ENCODE assay signal across 27 mouse cellular contexts in genomic region chr7:131417605-131418004, GRCm38 (mm10).
"Had no signal": no experiment of that assay in that cellular context is flagged by ENCODE, and none has a peak within 500 bp of the region (broad histone marks: within the 10 kb centered on the region; RNA-seq: fewer than 3 reads in every experiment).

No protein-coding gene starts in this region.

- H3K27ac ChIP-seq: embryonic facial prominence, embryonic 10.5 days; embryonic facial prominence, embryonic 12.5 days; embryonic facial prominence, embryonic 13.5 days; embryonic facial prominence, embryonic 15.5 days; forebrain, embryonic 10.5 days; forebrain, embryonic 12.5 days; forebrain, embryonic 13.5 days; forebrain, embryonic 15.5 days; gastrocnemius, adult 2 months; heart, adult 2 months had no signal

- H3K27me3 ChIP-seq: embryonic facial prominence, embryonic 12.5 days; embryonic facial prominence, embryonic 13.5 days; embryonic facial prominence, embryonic 15.5 days; forebrain, embryonic 12.5 days; forebrain, embryonic 13.5 days; forebrain, embryonic 15.5 days had no signal

- H3K4me1 ChIP-seq: embryonic facial prominence, embryonic 10.5 days; embryonic facial prominence, embryonic 12.5 days; embryonic facial prominence, embryonic 13.5 days; embryonic facial prominence, embryonic 15.5 days; forebrain, embryonic 10.5 days; forebrain, embryonic 12.5 days; forebrain, embryonic 13.5 days; forebrain, embryonic 15.5 days had no signal

- DNase-seq: cerebellum, adult 8-10 months; cerebellum, adult 9-10 months; cerebellum, adult 9-11 months; cerebellum, postnatal 10 days; cerebellum, postnatal 14 days; cerebellum, postnatal 25 days; cerebellum, postnatal 36 days; embryo, embryonic 11 days; forebrain, postnatal 0 days; gastrocnemius, adult 2 months; gastrocnemius, postnatal 10 days; gastrocnemius, postnatal 14 days; gastrocnemius, postnatal 25 days; gastrocnemius, postnatal 36 days; heart, adult 18-20 months; heart, adult 2 months had no signal

- H3K9ac ChIP-seq: embryonic facial prominence, embryonic 12.5 days; embryonic facial prominence, embryonic 13.5 days; embryonic facial prominence, embryonic 15.5 days; forebrain, embryonic 12.5 days; forebrain, embryonic 13.5 days; forebrain, embryonic 15.5 days; forebrain, postnatal 0 days had no signal

- ATAC-seq: forebrain, embryonic 13.5 days; forebrain, embryonic 14.5 days; forebrain, embryonic 15.5 days; forebrain, embryonic 16.5 days; forebrain, postnatal 0 days had no signal

- H3K9me3 ChIP-seq: embryonic facial prominence, embryonic 10.5 days; embryonic facial prominence, embryonic 12.5 days; embryonic facial prominence, embryonic 13.5 days; embryonic facial prominence, embryonic 15.5 days; forebrain, embryonic 10.5 days; forebrain, embryonic 12.5 days; forebrain, embryonic 13.5 days; forebrain, embryonic 15.5 days had no signal

- H3K4me2 ChIP-seq: embryonic facial prominence, embryonic 12.5 days; embryonic facial prominence, embryonic 13.5 days; embryonic facial prominence, embryonic 15.5 days; forebrain, embryonic 12.5 days; forebrain, embryonic 13.5 days; forebrain, embryonic 15.5 days had no signal

- H3K4me3 ChIP-seq: embryonic facial prominence, embryonic 10.5 days; embryonic facial prominence, embryonic 12.5 days; embryonic facial prominence, embryonic 13.5 days; embryonic facial prominence, embryonic 15.5 days; erythroblast, embryonic 14.5 days; forebrain, embryonic 10.5 days; forebrain, embryonic 12.5 days; forebrain, embryonic 13.5 days; forebrain, embryonic 15.5 days; gastrocnemius, adult 2 months; heart, adult 2 months had no signal

- H3K36me3 ChIP-seq: embryonic facial prominence, embryonic 10.5 days; embryonic facial prominence, embryonic 12.5 days; embryonic facial prominence, embryonic 13.5 days; embryonic facial prominence, embryonic 15.5 days; forebrain, embryonic 10.5 days; forebrain, embryonic 12.5 days; forebrain, embryonic 15.5 days had no signal
